Mouse (Mus musculus) 3134 (cell line): ENCODE measurements around the gene Cic.
"Not testable (repeated sequence)": the region's sequence is repeated elsewhere in the genome, so short reads cannot be mapped to it uniquely, and the experiment has no call there.

Source experiments
- DNase-seq: peaks from one replicate; pipeline ENCODE4 v3.0.0-alpha.2; 2011; ENCODE audit warnings: low spot score; ENCODE audit not compliant: insufficient read length; ENCODE audit errors: extremely low read depth

The Cic gene

GRCm38 (mm10) chr7:25243361-25243760 is 24.1 kb upstream of the Cic start:
- DNase-seq, result no peak

GRCm38 (mm10) chr7:25244562-25245369 is 22.7 kb upstream of the Cic start:
- DNase-seq, result no peak

- peak; percentile 54 for DNase-seq
Observed at GRCm38 (mm10) chr7:25246079-25246758, 21.3 kb upstream of the Cic start.

GRCm38 (mm10) chr7:25246759-25247137 is 20.8 kb upstream of the Cic start:
- no peak for DNase-seq

- no peak for DNase-seq
Observed at GRCm38 (mm10) chr7:25247498-25247897, 20.0 kb upstream of the Cic start.

- DNase-seq, result peak; percentile 47
Observed at GRCm38 (mm10) chr7:25248018-25248647, 19.4 kb upstream of the Cic start.

GRCm38 (mm10) chr7:25248846-25249313 is 18.6 kb upstream of the Cic start:
- DNase-seq, result no peak

- peak; percentile 69 for DNase-seq
Observed at GRCm38 (mm10) chr7:25249314-25250140, 18.0 kb upstream of the Cic start.

GRCm38 (mm10) chr7:25250141-25250972 is 17.1 kb upstream of the Cic start, which contains the start of gene Erf:
Erf (minus strand) TSS chr7:25250761.
- DNase-seq, result peak; percentile 89

GRCm38 (mm10) chr7:25251071-25251791 is 16.3 kb upstream of the Cic start:
- peak; percentile 59 for DNase-seq

- DNase-seq, result no peak
Observed at GRCm38 (mm10) chr7:25251822-25252221, 15.7 kb upstream of the Cic start.

- no peak for DNase-seq
Observed at GRCm38 (mm10) chr7:25261896-25262295, 5.6 kb upstream of the Cic start.

GRCm38 (mm10) chr7:25263968-25264870 is 3.3 kb upstream of the Cic start:
- no peak for DNase-seq

- DNase-seq, result not testable (repeated sequence)
Observed at GRCm38 (mm10) chr7:25265743-25266142, 1.8 kb upstream of the Cic start.

GRCm38 (mm10) chr7:25266180-25266962 is 1.1 kb upstream of the Cic start:
- DNase-seq, result no peak

- peak; percentile 99 for DNase-seq
Observed at GRCm38 (mm10) chr7:25267751-25268463, 403 bp downstream of the Cic start.

GRCm38 (mm10) chr7:25268588-25268987 is 1.1 kb downstream of the Cic start:
- no peak for DNase-seq
